Comparison of ENCODE assay signal across 11 mouse cellular contexts in genomic region chr11:11851957-11852505, GRCm38 (mm10). TPM values are rescaled to one million over a fixed set of nuclear protein-coding genes. Genes with fewer than 3 reads are reported as not detected.
DNase-seq lines count a peak whose midpoint lies in the region; ATAC-seq and TF ChIP-seq lines count a peak whose summit lies in the region.
"Had no signal": no experiment of that assay in that cellular context is flagged by ENCODE, and none has a peak within 500 bp of the region (broad histone marks: within the 10 kb centered on the region; RNA-seq: fewer than 3 reads in every experiment).

No protein-coding gene starts in this region.

- no peak for TF ChIP-seq EP300 in liver, postnatal 0 days (IDR thresholded peaks at IDR 0.05; ENCODE audit: low read depth)

- 80% methylated on average over 6 of the region's 6 CpGs for WGBS in liver, embryonic 11.5 days
- WGBS in liver, postnatal 0 days (ENCODE audit: insufficient replicate concordance) = 88% methylated on average over 6 of the region's 6 CpGs
- WGBS in embryonic facial prominence, embryonic 12.5 days = 41% methylated on average over 6 of the region's 6 CpGs
- 49% methylated on average over 6 of the region's 6 CpGs for WGBS in embryonic facial prominence, embryonic 14.5 days
- 68% methylated on average over 6 of the region's 6 CpGs for WGBS in limb, embryonic 13.5 days

- no peaks in the 10 kb centered on the region; the same call in 1 of the 2 replicates for H3K9me3 ChIP-seq in liver, embryonic 11.5 days (ENCODE audit: control insufficient read depth, low read length)
- 0 out of 2 replicates have a peak, but pooled peaks cover 2% of the 10 kb centered on the region for H3K9me3 ChIP-seq in liver, postnatal 0 days (ENCODE audit: low read length)
- H3K9me3 ChIP-seq in embryonic facial prominence, embryonic 12.5 days = peaks cover 4% of the 10 kb centered on the region; the same call in 1 of the 2 replicates
- peaks cover 3% of the 10 kb centered on the region; the same call in 1 of the 2 replicates for H3K9me3 ChIP-seq in embryonic facial prominence, embryonic 14.5 days (ENCODE audit: control insufficient read depth, low read length)
- H3K9me3 ChIP-seq in limb, embryonic 13.5 days = no peaks in the 10 kb centered on the region

- no peak for ATAC-seq in liver, embryonic 11.5 days (replicated peaks; ENCODE audit: low FRiP score)
- ATAC-seq in liver, postnatal 0 days = no peak
- no peak for ATAC-seq in embryonic facial prominence, embryonic 12.5 days (ENCODE audit: insufficient number of reproducible peaks, insufficient read depth, low FRiP score, low TSS enrichment)
- no peak for ATAC-seq in embryonic facial prominence, embryonic 14.5 days (ENCODE audit: low read depth)
- peak; percentile 45 for ATAC-seq in limb, embryonic 13.5 days (ENCODE audit: low FRiP score, low read depth)
- ATAC-seq in cerebellum, adult (ENCODE audit: insufficient number of reproducible peaks, low FRiP score, low TSS enrichment) = no peak

- DNase-seq in liver, embryonic 11.5 days (ENCODE audit: low spot score) = peak; percentile 22
- DNase-seq in liver, postnatal 0 days = no peak
- DNase-seq in embryonic facial prominence, embryonic 14.5 days (ENCODE audit: low spot score) = no peak
- DNase-seq in ovary, postnatal 10 days (ENCODE audit: low spot score) = no peak
- DNase-seq: cerebellum, adult 11 months; kidney, adult 9 months had no signal

- H3K36me3 ChIP-seq in liver, embryonic 11.5 days (ENCODE audit: control insufficient read depth, insufficient read depth, low read length) = no peaks in the 10 kb centered on the region
- H3K36me3 ChIP-seq in liver, postnatal 0 days (replicated peaks; ENCODE audit: insufficient read depth, low read length) = no peaks in the 10 kb centered on the region
- H3K36me3 ChIP-seq in embryonic facial prominence, embryonic 12.5 days = no peaks in the 10 kb centered on the region
- no peaks in the 10 kb centered on the region for H3K36me3 ChIP-seq in embryonic facial prominence, embryonic 14.5 days (ENCODE audit: control insufficient read depth, insufficient read depth, low read length)
- no peaks in the 10 kb centered on the region for H3K36me3 ChIP-seq in limb, embryonic 13.5 days

- H3K27ac ChIP-seq in liver, embryonic 11.5 days (ENCODE audit: low read depth, low read length) = no peak overlapping the region
- no peak overlapping the region for H3K27ac ChIP-seq in liver, postnatal 0 days (ENCODE audit: low read depth)
- peak overlapping the region; percentile 84 for H3K27ac ChIP-seq in embryonic facial prominence, embryonic 12.5 days
- peak overlapping the region; percentile 87 for H3K27ac ChIP-seq in embryonic facial prominence, embryonic 14.5 days (replicated peaks; ENCODE audit: low read depth, low read length)
- H3K27ac ChIP-seq in limb, embryonic 13.5 days = peak overlapping the region; percentile 88
- H3K27ac ChIP-seq: liver, embryonic 14.5 days had no signal

- peaks cover 14% of the 10 kb centered on the region for H3K4me1 ChIP-seq in liver, embryonic 11.5 days (replicated peaks; ENCODE audit: control insufficient read depth, insufficient read depth, low read length)
- H3K4me1 ChIP-seq in liver, postnatal 0 days (ENCODE audit: insufficient read depth) = no peaks in the 10 kb centered on the region
- H3K4me1 ChIP-seq in embryonic facial prominence, embryonic 12.5 days = peaks cover 46% of the 10 kb centered on the region
- H3K4me1 ChIP-seq in embryonic facial prominence, embryonic 14.5 days (ENCODE audit: control insufficient read depth, insufficient read depth, low read length) = peaks cover 41% of the 10 kb centered on the region
- peaks cover 51% of the 10 kb centered on the region for H3K4me1 ChIP-seq in limb, embryonic 13.5 days

- H3K4me2 ChIP-seq in liver, embryonic 11.5 days = no peak overlapping the region
- no peak overlapping the region for H3K4me2 ChIP-seq in liver, postnatal 0 days (ENCODE audit: low read depth, low read length)
- no peak overlapping the region for H3K4me2 ChIP-seq in embryonic facial prominence, embryonic 12.5 days (replicated peaks)
- H3K4me2 ChIP-seq in embryonic facial prominence, embryonic 14.5 days (ENCODE audit: low read depth, low read length) = no peak overlapping the region
- H3K4me2 ChIP-seq in limb, embryonic 13.5 days (replicated peaks) = no peak overlapping the region

- no peaks in the 10 kb centered on the region for H3K27me3 ChIP-seq in liver, embryonic 11.5 days (replicated peaks; ENCODE audit: control insufficient read depth, insufficient read depth, low read length)
- H3K27me3 ChIP-seq in liver, postnatal 0 days (ENCODE audit: insufficient read depth, low read length) = no peaks in the 10 kb centered on the region
- no peaks in the 10 kb centered on the region for H3K27me3 ChIP-seq in embryonic facial prominence, embryonic 12.5 days
- no peaks in the 10 kb centered on the region for H3K27me3 ChIP-seq in embryonic facial prominence, embryonic 14.5 days (replicated peaks; ENCODE audit: control insufficient read depth, insufficient read depth, low read length)
- H3K27me3 ChIP-seq in limb, embryonic 13.5 days = no peaks in the 10 kb centered on the region

- H3K4me3 ChIP-seq in liver, embryonic 11.5 days (ENCODE audit: low read depth, low read length) = no peak overlapping the region
- H3K4me3 ChIP-seq in liver, postnatal 0 days (ENCODE audit: low read depth, low read length) = no peak overlapping the region
- no peak overlapping the region for H3K4me3 ChIP-seq in embryonic facial prominence, embryonic 12.5 days
- H3K4me3 ChIP-seq in embryonic facial prominence, embryonic 14.5 days (ENCODE audit: low read depth, low read length) = no peak overlapping the region
- H3K4me3 ChIP-seq in limb, embryonic 13.5 days = no peak overlapping the region
- H3K4me3 ChIP-seq: erythroblast, embryonic 14.5 days had no signal

- no peak overlapping the region for H3K9ac ChIP-seq in liver, embryonic 11.5 days (ENCODE audit: low read depth, low read length)
- no peak overlapping the region for H3K9ac ChIP-seq in liver, postnatal 0 days (replicated peaks)
- H3K9ac ChIP-seq in embryonic facial prominence, embryonic 12.5 days = no peak overlapping the region
- no peak overlapping the region for H3K9ac ChIP-seq in embryonic facial prominence, embryonic 14.5 days (ENCODE audit: low read depth, low read length)
- H3K9ac ChIP-seq in limb, embryonic 13.5 days = no peak overlapping the region
- H3K9ac ChIP-seq: liver, embryonic 14.5 days had no signal

- no peak for TF ChIP-seq CTCF in liver, postnatal 0 days (IDR thresholded peaks at IDR 0.05; ENCODE audit: low read depth)

RNA-seq across cellular contexts. Expression of gene Fignl1, which starts 43.3 kb away (rescaled TPM):
- 122 and 151 TPM in 2 replicates for polyA plus RNA-seq in liver, embryonic 11.5 days (2014; fragmentation: Nextera tagmentation; extraction: Ambion mirVana)
- 26.1 and 31.2 TPM in 2 replicates for polyA plus RNA-seq in liver, postnatal 0 days (2015; fragmentation: Nextera tagmentation; extraction: Ambion mirVana)
- 66.9 and 71.1 TPM in 2 replicates for polyA plus RNA-seq in embryonic facial prominence, embryonic 12.5 days (2016; fragmentation: Nextera tagmentation; extraction: Ambion mirVana)
- polyA plus RNA-seq in embryonic facial prominence, embryonic 14.5 days (2014; fragmentation: Nextera tagmentation; extraction: Ambion mirVana) = 45.5 and 55.6 TPM in 2 replicates
- 53.9 and 57.4 TPM in 2 replicates for polyA plus RNA-seq in limb, embryonic 13.5 days (2015; fragmentation: Nextera tagmentation; extraction: Ambion mirVana)

RNA-seq across cellular contexts. Expression of gene Ddc, which starts 45.9 kb away (rescaled TPM):
- polyA plus RNA-seq in liver, embryonic 11.5 days (2014; fragmentation: Nextera tagmentation; extraction: Ambion mirVana) = 15.9 and 17.2 TPM in 2 replicates
- polyA plus RNA-seq in liver, postnatal 0 days (2015; fragmentation: Nextera tagmentation; extraction: Ambion mirVana) = 17.5 and 19.5 TPM in 2 replicates
- polyA plus RNA-seq in embryonic facial prominence, embryonic 12.5 days (2016; fragmentation: Nextera tagmentation; extraction: Ambion mirVana) = 10.8 and 13.5 TPM in 2 replicates
- 32.5 and 48.4 TPM in 2 replicates for polyA plus RNA-seq in embryonic facial prominence, embryonic 14.5 days (2014; fragmentation: Nextera tagmentation; extraction: Ambion mirVana)
- polyA plus RNA-seq in limb, embryonic 13.5 days (2015; fragmentation: Nextera tagmentation; extraction: Ambion mirVana) = 16.8 and 18.4 TPM in 2 replicates

Comparison
In these comparisons a context has a peak if more than half of its experiments do, and no peak if none do; other contexts are left out.
1. H3K27ac ChIP-seq: peak in embryonic facial prominence, embryonic 12.5 days (single experiment), embryonic facial prominence, embryonic 14.5 days (single experiment) and limb, embryonic 13.5 days (single experiment); none in liver, embryonic 11.5 days (single experiment) and liver, postnatal 0 days (single experiment).